Mouse (Mus musculus) adrenal gland, postnatal 25 days (tissue): ENCODE measurements around the gene Wdr89. TPM values are rescaled to one million over a fixed set of nuclear protein-coding genes. Genes with fewer than 3 reads are reported as not detected.
A peak's percentile ranks its signal among the peaks of the same experiment; 100 is the strongest.
"Not testable (repeated sequence)": the region's sequence is repeated elsewhere in the genome, so short reads cannot be mapped to it uniquely, and the experiment has no call there.

Source experiments
- DNase-seq: peaks from one replicate; pipeline ENCODE4 v3.0.0; 2021; ENCODE audit warnings: mixed read lengths
- long read RNA-seq: library from polyadenylated mRNA; stranded (forward); transcript quantifications from one replicate; pipeline ENCODE4 v2.0.0, GENCODE M21; 2021
- total RNA-seq: library from RNA; stranded (reverse); gene quantifications from 2 replicates; pipeline ENCODE4 v1.2.3, GENCODE M21; 2021

Wdr89 gene
- 4.1 and 5.0 TPM in 2 replicates for total RNA-seq
- long read RNA-seq, partial matches to known transcripts: 0 of 8 reads
- long read RNA-seq, other reads (novel, unspliced or antisense): 8 of 8 reads

DNA sequence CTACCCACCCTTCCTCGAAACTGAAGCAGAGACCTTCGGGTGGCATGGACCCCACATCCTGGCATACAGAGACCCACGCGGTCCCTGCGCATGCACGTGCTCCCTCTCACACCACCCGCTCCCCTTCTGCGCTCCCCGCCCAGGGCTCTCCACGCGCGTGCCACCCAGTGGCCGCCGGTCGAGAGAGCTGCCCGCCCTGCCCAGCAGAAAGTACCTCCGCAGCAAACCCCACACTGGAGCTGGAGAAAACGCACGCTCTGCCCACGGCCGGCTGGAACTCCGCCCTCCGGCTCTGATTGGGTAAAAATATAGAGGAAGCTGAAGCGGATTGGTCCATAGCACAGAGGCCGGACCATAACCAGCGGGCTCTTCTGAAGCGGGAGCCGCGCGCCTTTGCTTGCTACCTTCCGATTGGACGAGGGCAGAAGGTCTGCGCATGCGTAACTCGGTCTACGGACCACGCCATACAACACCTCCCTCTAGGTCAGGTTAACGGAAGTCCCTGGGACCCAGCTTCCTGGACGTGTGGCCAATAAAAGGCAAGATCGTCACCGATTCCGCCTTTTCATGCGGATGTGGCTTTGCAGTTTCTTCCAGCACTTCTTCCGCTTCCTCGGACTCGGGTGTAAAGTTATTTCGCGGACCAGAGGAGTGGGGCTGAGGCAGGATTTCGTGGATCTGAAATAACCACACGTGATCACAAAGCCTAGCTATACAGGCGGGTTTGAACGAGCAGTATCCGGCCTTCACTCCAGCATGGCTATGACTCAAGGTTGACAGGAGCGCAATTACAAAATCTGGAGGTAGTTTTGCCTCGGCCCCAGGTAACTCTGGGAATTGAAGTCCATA, at the start of gene Wdr89:
Wdr89 (minus strand) TSS at position 280 of the 849 bp plus-strand sequence.
- peak; percentile 98 for DNase-seq

DNA sequence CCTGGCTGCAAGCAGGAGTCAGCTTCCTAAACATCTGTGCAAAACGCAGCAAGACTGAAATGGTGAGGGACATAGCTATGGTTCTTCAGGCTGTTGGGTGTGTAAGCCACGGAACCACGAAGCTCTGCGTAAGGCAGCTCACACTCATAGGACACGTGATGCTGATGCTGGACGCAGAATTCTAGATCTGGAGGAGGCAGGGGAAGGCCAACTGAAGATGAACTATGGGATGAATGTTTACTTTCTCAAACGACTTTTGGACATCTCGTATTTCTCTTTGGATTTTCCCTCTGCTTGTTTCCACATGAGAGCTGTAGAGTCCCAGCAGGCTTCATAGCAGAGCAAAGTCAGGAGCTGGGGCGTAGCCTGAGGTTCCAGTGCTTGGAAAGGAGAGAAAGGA, 44.3 kb upstream of the Wdr89 start:
- DNase-seq: no peak

DNA sequence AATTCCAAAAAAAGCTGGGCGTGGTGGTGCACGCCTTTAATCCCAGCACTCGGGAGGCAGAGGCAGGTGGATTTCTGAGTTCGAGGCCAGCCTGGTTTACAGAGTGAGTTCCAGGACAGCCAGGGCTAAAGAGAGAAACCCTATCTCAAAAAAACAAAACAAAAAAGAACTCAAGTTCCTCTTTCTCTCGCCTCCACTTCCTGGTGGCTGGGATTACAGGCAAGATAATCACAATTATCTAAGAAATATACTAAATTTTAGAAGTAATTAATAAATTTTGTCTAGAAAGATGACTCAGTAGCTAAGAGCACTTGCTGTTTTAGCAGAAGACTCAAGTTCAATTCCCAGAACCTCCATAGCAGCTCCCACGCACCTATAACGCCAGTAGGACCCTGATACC, 43.6 kb upstream of the Wdr89 start:
- not testable (repeated sequence) for DNase-seq

DNA sequence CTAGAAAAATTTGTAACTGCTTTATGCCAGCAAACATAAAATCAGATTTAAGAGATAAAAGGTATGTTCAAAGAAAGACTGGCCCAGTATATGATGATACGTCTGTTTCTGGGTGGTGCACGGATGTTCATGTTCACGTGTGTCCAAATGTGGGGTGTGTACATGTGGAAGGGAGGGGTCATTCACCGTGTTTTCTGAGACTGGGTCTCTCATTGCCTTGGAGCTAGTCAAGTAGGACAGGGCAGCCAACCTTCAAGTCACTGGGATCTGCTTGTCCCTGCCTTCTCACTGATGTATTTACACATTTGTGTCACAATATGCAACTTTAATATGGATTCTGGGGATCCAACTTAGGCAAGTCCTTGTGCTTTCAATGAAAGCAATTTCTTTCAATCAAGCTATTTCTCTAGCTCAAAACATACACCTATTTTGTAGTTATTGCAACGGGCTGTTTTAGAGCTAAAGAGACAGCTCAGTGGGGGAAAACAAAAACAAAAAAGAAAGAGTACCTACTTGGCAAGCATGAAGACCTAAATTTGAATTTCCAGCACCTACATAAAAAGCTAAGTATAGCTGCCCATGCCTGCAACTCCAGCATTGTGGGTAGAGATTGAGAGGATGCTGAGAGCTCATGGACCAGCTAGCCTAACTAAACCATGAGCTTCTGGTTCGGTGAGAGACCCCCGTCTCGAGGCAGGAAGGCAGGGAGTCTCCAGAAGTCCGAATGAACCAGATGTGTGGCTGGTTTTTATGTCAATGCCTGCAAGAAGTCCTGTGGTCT, 41.4 kb upstream of the Wdr89 start:
- DNase-seq: no peak

DNA sequence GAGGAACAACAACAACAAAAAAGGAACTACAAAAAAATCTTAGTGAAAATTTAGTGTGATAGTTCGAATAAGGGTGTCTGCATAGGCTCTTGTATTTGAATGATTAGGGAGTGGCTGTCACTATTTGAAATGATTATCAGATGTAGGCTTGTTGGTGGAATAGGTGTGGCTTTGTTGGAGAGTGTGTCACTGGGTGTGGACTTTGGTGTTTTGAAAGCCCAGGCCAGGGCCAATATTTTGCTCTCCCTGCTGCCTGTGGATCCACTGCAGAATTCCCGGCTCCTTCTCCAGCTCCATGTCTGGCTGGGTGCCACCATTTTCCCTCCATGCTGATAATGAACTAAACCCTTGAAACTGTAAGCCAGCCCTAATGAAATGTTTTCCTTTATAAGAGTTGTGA, 40.2 kb upstream of the Wdr89 start:
- no peak for DNase-seq

DNA sequence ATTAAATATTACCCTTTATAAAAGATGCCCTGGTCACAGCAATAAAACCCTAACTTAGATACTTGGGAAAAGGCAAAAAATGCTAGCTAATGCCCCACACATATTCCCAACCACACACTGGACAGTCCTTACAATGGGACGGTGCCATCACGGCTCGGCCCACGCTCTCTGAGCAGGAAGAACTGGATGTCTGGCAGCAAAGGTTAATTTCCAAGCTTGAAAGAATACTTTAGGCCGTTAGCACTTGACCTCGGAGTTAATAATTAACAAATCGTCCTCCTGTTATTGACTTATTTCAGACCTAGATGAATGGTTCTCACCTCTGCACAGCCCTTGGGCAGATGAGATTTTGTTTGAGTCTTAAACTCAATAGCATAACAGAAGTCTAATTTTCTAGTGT, 37.3 kb upstream of the Wdr89 start:
- no peak for DNase-seq

DNA sequence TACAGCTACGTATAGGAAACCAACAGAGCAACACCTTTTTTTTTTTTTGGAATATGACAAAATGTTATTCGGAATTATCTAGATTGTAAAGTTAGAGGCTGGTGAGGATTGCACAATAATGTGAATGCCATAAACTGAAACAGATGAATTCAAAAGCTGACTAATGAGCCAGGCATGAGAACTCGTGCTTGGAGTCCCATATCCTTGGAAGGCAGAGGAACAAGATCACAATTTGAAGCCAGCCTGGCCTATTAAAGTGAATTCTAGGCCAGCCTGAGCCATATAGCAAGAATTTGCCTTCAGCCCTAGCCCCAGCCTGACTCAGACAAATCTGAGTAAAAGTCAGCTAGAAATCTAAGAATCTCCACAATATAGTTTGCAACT, 33.4 kb upstream of the Wdr89 start:
- no peak for DNase-seq

DNA sequence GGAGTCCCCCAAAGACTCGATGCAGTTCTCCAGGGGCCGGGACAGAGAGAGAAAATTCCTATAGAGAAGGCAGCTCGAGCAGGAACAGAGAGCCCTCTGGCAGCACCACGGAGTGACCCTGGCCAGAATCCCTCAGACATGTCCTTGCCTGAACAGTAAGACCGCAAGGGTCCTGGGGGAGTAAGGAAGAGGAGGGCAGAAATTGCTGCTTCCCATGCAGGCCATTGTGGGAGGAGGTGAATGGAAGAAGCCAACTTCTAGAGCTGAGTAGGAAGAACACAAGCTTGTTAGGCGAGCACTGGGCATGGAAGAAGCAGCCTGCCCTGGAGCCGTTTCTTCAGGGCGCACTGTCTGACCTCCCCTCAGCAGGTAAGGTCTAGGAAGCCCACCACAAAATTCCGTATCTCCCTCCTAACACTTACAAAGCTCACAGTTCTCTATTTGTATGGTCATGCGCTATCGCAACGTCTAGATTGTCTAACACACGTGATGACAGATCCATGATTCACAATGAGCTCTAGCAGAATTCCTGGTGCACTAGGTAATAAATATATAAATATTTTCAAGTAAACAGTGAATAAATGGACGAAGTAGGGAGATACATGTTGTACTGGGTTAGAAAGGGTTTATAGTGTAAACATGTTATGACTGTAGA, 32.9 kb upstream of the Wdr89 start:
- peak; percentile 11 for DNase-seq

DNA sequence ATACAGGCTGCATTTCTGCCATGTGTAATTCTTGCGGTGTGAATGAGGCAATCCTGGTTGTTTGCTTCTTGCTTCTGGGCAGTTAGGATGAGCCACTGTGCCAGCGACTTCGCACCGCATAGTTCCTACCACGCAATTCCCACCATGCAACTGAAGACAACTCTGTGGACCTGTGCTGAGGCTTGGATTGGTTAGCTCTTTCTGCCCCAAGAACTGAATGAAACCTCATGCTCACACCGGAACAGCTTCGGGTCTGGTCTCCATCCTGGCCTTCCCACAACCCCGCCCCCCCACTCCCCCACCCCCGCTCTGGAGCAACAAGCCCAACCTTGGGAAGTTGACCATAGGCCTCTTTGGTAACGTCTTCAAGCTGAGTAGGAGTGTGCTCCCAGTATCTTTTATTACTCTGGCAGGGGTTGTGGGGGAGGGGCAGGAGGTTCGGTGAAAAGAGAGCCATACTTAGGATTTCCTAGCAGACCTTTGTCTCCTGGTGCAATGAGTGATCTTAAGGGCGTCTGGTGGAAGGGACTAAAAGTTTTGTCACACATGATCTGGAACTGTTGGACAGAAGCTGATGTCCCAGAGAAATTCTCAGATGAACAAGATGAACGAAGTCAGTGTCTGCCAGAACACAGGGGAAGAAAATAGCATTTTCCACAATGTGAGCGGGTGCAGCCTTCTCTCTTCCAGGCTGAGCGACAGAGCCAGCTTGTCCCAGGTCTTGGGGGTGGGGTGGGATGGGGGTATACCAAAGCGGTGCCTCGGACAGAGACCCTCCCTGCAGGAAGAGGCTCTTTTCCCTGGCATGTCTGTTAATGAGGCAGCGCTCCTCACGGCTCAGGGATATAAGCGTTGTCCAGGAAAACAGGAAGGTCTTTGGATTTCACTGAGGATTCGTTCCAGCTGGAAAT, 32.1 kb upstream of the Wdr89 start:
- peak; percentile 46 for DNase-seq

DNA sequence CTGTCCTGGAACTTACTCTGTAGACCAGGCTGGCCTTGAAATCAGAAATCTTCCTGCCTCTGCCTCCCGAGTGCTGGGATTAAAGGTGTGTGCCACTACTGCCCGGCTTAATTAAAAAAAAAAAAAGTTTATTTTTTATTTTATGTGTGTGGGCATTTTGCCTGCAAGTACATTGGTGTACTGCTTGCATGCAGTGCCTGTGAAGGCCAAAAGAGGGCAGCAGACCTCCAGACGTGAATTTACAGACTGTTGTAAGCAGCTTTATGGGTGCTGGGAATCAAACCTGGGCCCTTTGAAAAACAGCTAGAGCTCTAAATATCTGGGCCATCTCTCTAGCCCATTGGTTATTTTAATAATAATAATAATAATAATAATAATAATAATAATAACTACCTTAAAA, 29.4 kb upstream of the Wdr89 start:
- DNase-seq: no peak

DNA sequence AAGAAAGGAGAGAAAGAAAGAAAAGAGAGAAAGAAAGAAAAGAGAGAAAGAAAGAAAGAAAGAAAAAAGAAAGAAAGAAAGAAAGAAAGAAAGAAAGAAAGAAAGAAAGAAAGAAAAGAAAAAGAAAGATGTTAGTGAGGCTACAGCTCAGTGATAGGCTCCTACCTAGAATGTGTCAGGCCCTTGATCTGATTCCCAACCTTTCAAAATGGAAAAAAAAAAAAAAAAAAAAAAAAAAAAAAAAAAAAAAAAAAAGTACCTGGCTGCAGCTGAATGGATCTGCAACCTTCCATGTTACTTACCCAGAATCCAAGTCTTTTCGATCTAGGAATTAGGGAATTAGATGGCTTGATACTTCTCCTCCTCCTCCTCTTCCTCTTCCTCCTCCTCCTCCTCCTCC, 26.5 kb upstream of the Wdr89 start:
- not testable (repeated sequence) for DNase-seq

DNA sequence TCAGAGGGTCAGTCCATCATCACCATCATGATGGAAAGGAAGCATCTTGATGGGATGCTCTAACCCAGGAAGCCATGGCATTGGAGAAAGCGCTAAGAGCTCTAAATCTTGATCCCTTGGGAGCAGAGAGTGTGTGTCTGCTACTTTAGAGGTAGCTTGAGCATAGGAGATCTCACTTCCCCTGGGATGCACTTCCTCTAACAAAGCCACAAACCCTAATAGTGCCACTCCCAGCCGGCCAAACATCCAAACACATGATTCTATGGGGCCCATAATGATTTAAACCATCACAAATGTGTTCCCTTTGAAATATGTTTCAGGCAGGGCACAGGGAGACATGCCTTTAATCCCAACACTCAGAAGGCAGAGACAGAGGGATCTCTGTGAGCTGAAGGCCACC, 19.7 kb upstream of the Wdr89 start:
- DNase-seq: no peak

DNA sequence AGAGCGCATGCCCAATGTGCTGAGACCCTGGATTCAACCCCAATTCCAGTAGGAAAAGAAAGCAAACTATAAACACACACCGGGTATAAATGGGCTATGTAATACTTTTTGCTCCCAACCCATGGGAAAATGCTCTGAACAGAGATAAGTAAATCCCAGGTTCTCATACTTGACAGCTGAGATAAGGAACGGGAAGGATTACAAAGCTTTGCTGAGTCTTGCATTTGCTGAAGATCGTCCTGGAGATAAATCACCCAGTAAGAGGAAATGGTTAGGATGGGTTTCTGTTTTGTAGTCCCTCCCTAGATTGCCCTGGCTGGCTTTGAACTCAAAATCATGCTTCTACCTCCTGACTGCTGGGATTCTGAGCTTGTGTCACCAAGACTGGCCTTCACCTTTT, 18.0 kb upstream of the Wdr89 start:
- no peak for DNase-seq

DNA sequence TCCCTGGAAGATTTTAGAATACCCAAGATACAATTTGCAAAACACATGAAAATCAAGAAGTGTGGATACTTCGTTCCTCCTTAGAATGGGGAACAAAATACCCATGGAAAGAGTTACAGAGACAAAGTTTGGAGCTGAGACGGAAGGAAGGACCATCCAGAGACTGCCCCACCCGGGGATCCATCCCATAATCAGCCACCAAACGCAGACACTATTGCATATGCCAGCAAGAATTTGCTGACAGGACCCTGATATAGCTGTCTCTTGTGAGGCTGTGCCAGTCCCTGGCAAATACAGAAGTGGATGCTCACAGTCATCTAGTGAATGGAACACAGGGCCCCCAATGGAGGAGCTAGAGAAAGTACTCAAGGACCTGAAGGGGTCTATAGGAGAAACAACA, 14.7 kb upstream of the Wdr89 start:
- DNase-seq: not testable (repeated sequence)

DNA sequence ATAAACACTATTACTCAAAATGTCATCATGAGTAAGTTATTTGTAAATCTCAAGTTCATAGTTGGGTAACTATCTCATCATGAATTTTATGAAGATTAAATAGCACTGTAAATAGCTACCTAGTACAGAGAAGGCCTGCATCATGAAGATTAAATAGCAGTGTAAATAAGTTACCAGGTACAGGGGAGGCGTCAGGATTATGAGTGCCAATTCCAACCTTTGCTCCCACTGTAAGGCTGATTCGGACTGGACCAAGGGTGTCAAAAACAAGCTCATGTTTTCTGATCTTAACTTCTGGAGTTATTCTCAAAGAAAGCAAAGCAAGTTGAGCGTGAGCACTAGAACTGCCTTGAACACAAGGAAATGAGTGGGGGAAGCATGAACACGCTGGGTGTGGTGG, 14.3 kb upstream of the Wdr89 start:
- DNase-seq: no peak

DNA sequence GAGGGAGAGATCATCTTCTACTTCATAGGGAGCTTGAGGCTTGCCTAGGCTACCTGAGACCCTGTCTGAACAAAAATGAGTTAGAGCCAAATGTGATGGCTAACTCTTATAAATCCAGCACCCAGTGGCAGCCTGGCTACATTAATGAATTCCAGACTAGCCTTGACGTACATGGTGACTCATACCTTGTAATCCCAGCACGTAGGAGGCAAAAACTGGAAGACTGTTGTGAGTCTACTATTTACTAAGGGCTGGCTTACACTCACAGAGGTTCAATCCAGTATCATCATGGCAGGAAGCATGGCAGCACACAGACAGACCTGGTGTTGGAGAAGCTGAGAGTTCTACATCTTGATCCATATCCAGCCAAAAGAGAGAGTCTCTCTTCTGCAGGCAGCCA, 13.5 kb upstream of the Wdr89 start:
- no peak for DNase-seq

DNA sequence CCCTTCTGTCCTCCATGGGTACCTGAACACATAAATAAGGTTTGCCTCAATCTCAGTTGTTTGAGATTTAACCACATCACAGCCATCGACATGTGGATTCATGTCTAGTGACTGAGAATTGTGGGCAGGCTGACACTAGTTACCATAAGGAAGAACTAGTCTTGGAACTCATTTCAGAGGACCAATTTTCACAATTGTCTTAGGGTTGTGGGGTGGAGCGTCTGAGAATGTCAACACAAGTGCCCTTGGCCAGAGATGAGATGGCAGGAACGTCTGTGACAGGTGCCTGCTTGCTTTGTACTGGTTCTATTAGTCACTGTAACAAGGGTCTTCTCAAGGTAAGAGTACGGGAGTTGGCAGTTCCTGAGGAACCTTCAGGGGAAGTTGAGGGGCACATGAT, 11.8 kb upstream of the Wdr89 start:
- DNase-seq: no peak

DNA sequence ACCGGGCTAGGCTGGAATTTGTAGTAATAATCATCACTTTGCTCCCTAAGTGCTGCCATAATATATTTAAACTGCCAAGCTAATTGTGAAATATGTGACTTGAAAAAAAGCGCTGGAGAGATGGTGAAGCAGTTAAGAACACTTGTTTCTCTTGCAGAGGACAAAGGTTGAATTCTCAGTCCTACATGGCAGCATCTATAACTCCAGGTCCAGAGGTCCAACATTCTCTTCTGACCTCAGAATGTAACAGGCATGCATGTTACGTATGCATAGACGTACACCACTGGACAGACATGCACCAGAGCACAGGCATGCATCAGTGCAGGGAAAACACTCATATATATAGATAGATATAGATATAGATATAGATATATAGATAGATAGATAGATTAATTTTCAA, 9.1 kb upstream of the Wdr89 start:
- no peak for DNase-seq

DNA sequence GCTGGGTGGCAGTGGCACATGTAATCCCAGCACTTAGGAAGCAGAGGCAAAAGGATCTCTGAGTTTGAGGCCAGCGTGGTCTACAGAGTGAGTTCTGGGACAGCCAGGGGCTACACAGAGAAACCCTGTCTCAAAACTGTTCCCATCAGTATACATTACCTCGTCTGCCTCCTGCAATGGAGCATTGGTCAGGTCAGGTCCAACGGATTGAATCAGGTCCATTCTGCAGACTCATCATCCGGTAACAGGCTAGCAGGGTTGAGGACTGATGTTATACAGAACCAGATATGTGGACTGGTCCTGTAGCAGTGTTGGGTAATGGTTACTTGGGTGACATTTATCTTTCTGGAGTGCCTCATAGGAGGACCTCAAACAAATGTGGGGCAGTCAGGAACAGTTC, 3.3 kb upstream of the Wdr89 start:
- DNase-seq: no peak

DNA sequence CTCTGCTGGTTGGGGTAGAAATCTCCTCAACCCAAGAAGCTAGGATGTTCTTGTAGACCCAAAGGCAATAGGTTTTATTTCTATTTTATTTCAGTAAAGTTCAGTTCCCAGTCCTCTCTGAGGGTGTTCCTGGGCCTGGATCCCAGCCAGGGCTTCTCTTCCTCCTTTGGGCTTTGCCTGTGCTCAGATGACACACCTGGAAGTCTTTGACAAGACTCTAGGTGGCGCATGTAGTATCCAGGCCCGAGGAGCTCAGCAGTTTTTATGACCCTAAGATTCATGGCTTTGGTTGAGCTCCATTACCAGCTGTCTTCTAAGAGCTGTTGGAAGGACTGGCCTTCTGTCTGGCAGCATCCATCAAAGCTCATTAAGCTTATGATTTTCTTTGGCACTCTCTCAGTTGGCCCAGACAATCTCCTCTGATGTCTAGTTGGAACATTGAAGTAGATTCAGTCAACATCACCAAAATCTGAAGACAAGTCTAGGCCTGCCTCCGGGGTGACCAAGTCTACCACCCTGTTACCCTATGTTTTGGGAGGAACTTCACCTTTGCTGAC, 2.5 kb upstream of the Wdr89 start:
- DNase-seq: no peak

DNA sequence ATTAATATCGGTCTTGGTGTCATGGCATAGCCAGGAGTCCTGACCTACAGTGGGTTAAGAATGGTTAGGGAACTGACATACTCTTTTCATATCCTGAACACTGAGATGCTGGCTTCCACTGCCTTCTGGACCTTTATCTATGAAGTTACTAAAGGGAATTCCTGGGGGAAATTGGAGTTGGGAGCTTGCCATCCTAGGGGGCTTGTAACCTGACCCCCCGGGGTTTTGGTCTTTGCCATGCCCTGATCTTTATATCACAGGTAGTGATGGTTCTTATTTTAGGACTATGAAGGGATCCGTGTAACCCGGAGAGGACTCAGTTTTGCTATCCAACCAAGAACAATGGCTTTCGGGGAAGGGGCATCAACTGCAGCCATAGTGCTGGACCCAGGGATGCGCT, 1.3 kb upstream of the Wdr89 start:
- no peak for DNase-seq

DNA sequence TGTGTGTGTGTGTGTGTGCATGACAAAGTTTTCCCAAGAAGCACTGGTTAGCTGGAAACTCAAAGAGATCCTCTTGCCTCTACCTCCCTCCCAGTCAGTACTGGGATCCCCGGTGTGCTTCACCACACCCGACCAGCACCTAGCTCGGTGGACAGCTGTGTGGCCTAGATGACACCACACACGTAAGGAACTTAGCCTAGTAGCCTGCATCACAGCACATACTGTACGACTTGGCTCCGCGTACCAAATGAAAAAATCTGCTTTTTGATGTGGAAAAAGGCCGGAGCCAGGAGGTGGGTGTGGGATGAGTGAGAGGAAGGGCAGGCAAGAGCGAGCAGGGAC, 450 bp downstream of the Wdr89 start:
- no peak for DNase-seq
